Mouse (Mus musculus) cerebellum, postnatal 25 days (tissue): ENCODE measurements around the gene Runx1.

Source experiments
- DNase-seq, 2 experiments: peaks; one replicate each; pipeline ENCODE4 v3.0.0; 2021; ENCODE audit warnings: mixed read lengths in 2 of 2

Gene Runx1

GRCm38 (mm10) chr16:92825204-92825843 lies 625 bp downstream of the Runx1 start:
- DNase-seq = no peak

GRCm38 (mm10) chr16:92824723-92825203 lies 1.2 kb downstream of the Runx1 start:
- peak in 1 of 2 experiments; percentile 21 for DNase-seq

- DNase-seq = no peak
Measured at GRCm38 (mm10) chr16:92824003-92824722, 1.8 kb downstream of the Runx1 start.

- DNase-seq = peak; percentile 49 to 64
Measured at GRCm38 (mm10) chr16:92823381-92823862, 2.5 kb downstream of the Runx1 start.

GRCm38 (mm10) chr16:92822676-92823075 lies 3.3 kb downstream of the Runx1 start:
- DNase-seq = no peak

- DNase-seq = no peak
Measured at GRCm38 (mm10) chr16:92821938-92822629, 3.9 kb downstream of the Runx1 start.

- no peak for DNase-seq
Measured at GRCm38 (mm10) chr16:92821596-92821937, 4.4 kb downstream of the Runx1 start.

- no peak for DNase-seq
Measured at GRCm38 (mm10) chr16:92820451-92820850, 5.5 kb downstream of the Runx1 start.

- no peak for DNase-seq
Measured at GRCm38 (mm10) chr16:92818480-92819269, 7.3 kb downstream of the Runx1 start.

- no peak for DNase-seq
Measured at GRCm38 (mm10) chr16:92816092-92816491, 9.9 kb downstream of the Runx1 start.

- DNase-seq = no peak
Measured at GRCm38 (mm10) chr16:92815195-92815527, 10.8 kb downstream of the Runx1 start.

- DNase-seq = no peak
Measured at GRCm38 (mm10) chr16:92814366-92815194, 11.4 kb downstream of the Runx1 start.

GRCm38 (mm10) chr16:92812405-92812804 lies 13.5 kb downstream of the Runx1 start:
- DNase-seq = no peak

GRCm38 (mm10) chr16:92810568-92811240 lies 15.2 kb downstream of the Runx1 start:
- DNase-seq = no peak

- DNase-seq = no peak
Measured at GRCm38 (mm10) chr16:92807772-92808171, 18.2 kb downstream of the Runx1 start.

- DNase-seq = no peak
Measured at GRCm38 (mm10) chr16:92803076-92803580, 22.8 kb downstream of the Runx1 start.

- DNase-seq = no peak
Measured at GRCm38 (mm10) chr16:92801567-92801966, 24.4 kb downstream of the Runx1 start.

- no peak for DNase-seq
Measured at GRCm38 (mm10) chr16:92800845-92801244, 25.1 kb downstream of the Runx1 start.

- no peak for DNase-seq
Measured at GRCm38 (mm10) chr16:92799940-92800339, 26.0 kb downstream of the Runx1 start.

- no peak for DNase-seq
Measured at GRCm38 (mm10) chr16:92794197-92794596, 31.8 kb downstream of the Runx1 start.

GRCm38 (mm10) chr16:92793741-92794140 lies 32.2 kb downstream of the Runx1 start:
- DNase-seq = no peak
